Mouse (Mus musculus) ES-Bruce4 (cell line): Measurements from ENCODE around the gene Mbtps1. TPM values are rescaled to one million over a fixed set of nuclear protein-coding genes. Genes with fewer than 3 reads are reported as not detected.
A peak's percentile ranks its signal among the peaks of the same experiment; 100 is the strongest.

ENCODE experiments used
- H3K27ac ChIP-seq: 2 replicates; pipeline ENCODE4 v1.5.1; 2012; ENCODE audit warnings: low read length, inconsistent platforms; ENCODE audit not compliant: insufficient read depth
- H3K27me3 ChIP-seq: 2 replicates; pipeline ENCODE4 v1.6.1; 2012; ENCODE audit warnings: mild to moderate bottlenecking, low read length, inconsistent platforms; ENCODE audit not compliant: control insufficient read depth, poor library complexity, insufficient read depth, severe bottlenecking
- H3K36me3 ChIP-seq: 2 replicates; pipeline ENCODE4 v1.6.1; 2012; ENCODE audit warnings: inconsistent platforms, mild to moderate bottlenecking, low read length, moderate library complexity; ENCODE audit not compliant: control insufficient read depth, poor library complexity, insufficient read depth, severe bottlenecking
- H3K4me1 ChIP-seq: one replicate; pipeline ENCODE4 v1.8.1; 2011; ENCODE audit warnings: low read length; ENCODE audit not compliant: control insufficient read depth, insufficient read depth
- H3K4me3 ChIP-seq: 2 replicates; pipeline ENCODE4 v1.5.1; 2011; ENCODE audit warnings: low read depth, mild to moderate bottlenecking, low read length
- H3K9ac ChIP-seq: 2 replicates; pipeline ENCODE4 v1.6.1; 2012; ENCODE audit warnings: low read depth, mild to moderate bottlenecking, inconsistent platforms; ENCODE audit not compliant: poor library complexity, severe bottlenecking
- H3K9me3 ChIP-seq: replicated peaks from 2 replicates; pipeline ENCODE4 v1.6.1; 2012; ENCODE audit warnings: mild to moderate bottlenecking, low read length, inconsistent platforms; ENCODE audit not compliant: control insufficient read depth, poor library complexity, insufficient read depth, severe bottlenecking
- CTCF ChIP-seq: IDR thresholded peaks from one replicate; pipeline ENCODE4 v1.8.1; 2011; ENCODE audit warnings: low read depth, low read length
- EP300 ChIP-seq: IDR thresholded peaks from 2 replicates; pipeline ENCODE4 v1.6.1; 2011; ENCODE audit warnings: low read depth, low read length; ENCODE audit not compliant: insufficient read depth
- POLR2A ChIP-seq: IDR thresholded peaks from one replicate; pipeline ENCODE4 v1.8.1; 2011; ENCODE audit warnings: low read length; ENCODE audit not compliant: insufficient read depth
- polyA plus RNA-seq: library from polyadenylated mRNA; stranded (reverse); fragments of >200 nt; gene quantifications from 2 replicates; pipeline ENCODE4 v1.2.4, GENCODE M21; 2011; ENCODE audit warnings: low read depth; ENCODE audit not compliant: missing spikeins, insufficient read depth, insufficient read length

The Mbtps1 gene
- polyA plus RNA-seq, 1 experiment: 118 TPM

- H3K4me1 ChIP-seq: peaks cover 6% of the 10 kb centered on the region
- H3K9me3 ChIP-seq: no peaks in the 10 kb centered on the region
- no peak overlapping the region for H3K9ac ChIP-seq
- no peak overlapping the region for H3K4me3 ChIP-seq
- no peaks in the 10 kb centered on the region for H3K27me3 ChIP-seq
- peaks cover 61% of the 10 kb centered on the region for H3K36me3 ChIP-seq
- TF ChIP-seq POLR2A: no peak
- no peak for TF ChIP-seq CTCF
- no peak for TF ChIP-seq EP300
- H3K27ac ChIP-seq: peak overlapping the region; percentile 76; the same call in 1 of the 2 replicates
Observed at GRCm38 (mm10) chr8:119516674-119517073, 41.9 kb downstream of the Mbtps1 start.

- Histone ChIP-seq H3K4me1 (peaks cover 6% of the 10 kb centered on the region), H3K27me3 (no peaks in the 10 kb centered on the region), H3K9me3 (no peaks in the 10 kb centered on the region), H3K27ac (peak overlapping the region; percentile 81), H3K36me3 (peaks cover 59% of the 10 kb centered on the region), H3K4me3 (no peak overlapping the region), H3K9ac (no peak overlapping the region)
- no peak for TF ChIP-seq POLR2A
- peak; percentile 90 for TF ChIP-seq EP300
Observed at GRCm38 (mm10) chr8:119515767-119516166, 42.8 kb downstream of the Mbtps1 start.

- Histone ChIP-seq H3K9me3 (no peaks in the 10 kb centered on the region), H3K4me3 (no peak overlapping the region), H3K36me3 (peaks cover 63% of the 10 kb centered on the region), H3K27ac (peak overlapping the region; percentile 81), H3K4me1 (peaks cover 6% of the 10 kb centered on the region), H3K9ac (no peak overlapping the region), H3K27me3 (no peaks in the 10 kb centered on the region)
- TF ChIP-seq POLR2A (no peak), CTCF (no peak)
Observed at GRCm38 (mm10) chr8:119514940-119515339, 43.6 kb downstream of the Mbtps1 start.

- peaks cover 65% of the 10 kb centered on the region for H3K36me3 ChIP-seq
Observed at GRCm38 (mm10) chr8:119513405-119513804, 45.1 kb downstream of the Mbtps1 start.

GRCm38 (mm10) chr8:119511722-119512121 lies 46.8 kb downstream of the Mbtps1 start:
- TF ChIP-seq EP300 (no peak), POLR2A (no peak), CTCF (no peak)
- Histone ChIP-seq H3K9ac (no peak overlapping the region), H3K4me1 (peaks cover 6% of the 10 kb centered on the region), H3K4me3 (no peak overlapping the region), H3K27ac (no peak overlapping the region), H3K36me3 (peaks cover 63% of the 10 kb centered on the region), H3K9me3 (no peaks in the 10 kb centered on the region), H3K27me3 (no peaks in the 10 kb centered on the region)

More at GRCm38 (mm10) chr8:119513405-119513804, 45.1 kb downstream of the Mbtps1 start:
- Histone ChIP-seq H3K9me3 (no peaks in the 10 kb centered on the region), H3K9ac (no peak overlapping the region), H3K27me3 (no peaks in the 10 kb centered on the region), H3K4me1 (peaks cover 6% of the 10 kb centered on the region), H3K4me3 (no peak overlapping the region), H3K27ac (no peak overlapping the region)
- no peak for TF ChIP-seq POLR2A
- TF ChIP-seq EP300: no peak

GRCm38 (mm10) chr8:119510471-119510870 lies 48.1 kb downstream of the Mbtps1 start:
- peaks cover 2% of the 10 kb centered on the region for H3K4me1 ChIP-seq
- TF ChIP-seq CTCF (no peak), EP300 (no peak), POLR2A (no peak)
- H3K27me3 ChIP-seq: no peaks in the 10 kb centered on the region
- peaks cover 63% of the 10 kb centered on the region for H3K36me3 ChIP-seq
- H3K4me3 ChIP-seq: no peak overlapping the region
- no peaks in the 10 kb centered on the region for H3K9me3 ChIP-seq
- H3K9ac ChIP-seq: no peak overlapping the region
- H3K27ac ChIP-seq: no peak overlapping the region
